Mouse (Mus musculus) testis, postnatal 10 days (tissue): ENCODE measurements around the gene Rpl23.
"Not testable (repeated sequence)": the region's sequence is repeated elsewhere in the genome, so short reads cannot be mapped to it uniquely, and the experiment has no call there.

ENCODE experiments used
- DNase-seq: peaks from one replicate; pipeline ENCODE4 v3.0.0; 2021; ENCODE audit warnings: low spot score

The Rpl23 gene

DNA sequence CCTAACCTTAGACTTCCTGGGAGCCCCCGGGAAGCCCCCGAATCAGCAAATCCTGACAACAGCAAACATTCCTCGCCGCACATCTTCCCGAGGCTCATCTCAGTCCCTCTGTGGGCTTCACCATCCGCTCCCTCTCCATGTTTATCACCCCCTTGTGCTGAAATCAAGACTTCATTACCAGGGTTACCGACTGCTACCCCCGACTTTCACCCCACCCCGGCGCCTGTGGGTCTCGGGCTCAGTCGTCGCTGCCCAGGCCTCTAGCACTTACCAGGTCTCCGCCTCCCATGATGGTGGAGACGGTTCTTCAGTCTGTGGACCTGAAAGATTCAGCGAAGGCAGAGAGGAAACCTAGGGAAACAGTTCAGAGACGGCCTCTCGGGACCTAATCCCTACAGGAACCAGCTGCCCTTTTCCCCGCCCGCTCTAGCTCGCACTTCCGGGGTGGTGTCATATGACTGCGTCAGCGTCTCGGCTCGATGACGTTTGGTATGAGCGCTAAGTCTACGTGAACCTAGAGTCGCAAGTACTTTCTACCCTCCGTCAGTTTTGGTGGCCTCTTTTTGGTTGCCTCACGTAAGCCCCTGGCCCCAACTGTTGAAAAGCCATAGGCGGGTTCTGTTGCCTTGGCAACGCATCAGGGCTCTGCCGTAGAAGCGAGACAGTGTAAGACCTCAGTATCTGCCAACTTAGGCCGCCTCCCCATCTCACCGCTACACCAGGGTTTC, 15.9 kb downstream of the Rpl23 start, which contains the start of gene Cwc25:
Gene Cwc25 (minus strand): TSS at position 403 of the 728 bp plus-strand sequence.
- peak; percentile 95 for DNase-seq

DNA sequence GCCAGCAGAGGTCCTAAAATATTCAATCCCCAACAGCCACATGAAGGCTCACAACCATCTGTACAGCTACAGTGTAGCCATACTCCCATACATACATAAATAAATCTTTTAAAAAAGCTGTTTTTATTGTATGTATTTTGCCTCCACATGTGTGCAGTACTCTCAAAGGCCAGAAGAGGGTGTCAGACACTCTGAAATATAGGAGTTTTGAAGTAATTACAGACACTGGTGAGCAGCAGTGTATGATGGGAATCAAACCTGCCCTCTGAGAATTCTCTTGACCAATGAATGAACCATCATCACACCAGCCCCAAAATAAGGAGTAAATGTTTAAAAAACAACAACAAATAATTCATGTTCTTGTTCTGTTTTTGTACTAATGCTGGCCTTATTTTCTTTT, 20.6 kb downstream of the Rpl23 start:
- no peak for DNase-seq

DNA sequence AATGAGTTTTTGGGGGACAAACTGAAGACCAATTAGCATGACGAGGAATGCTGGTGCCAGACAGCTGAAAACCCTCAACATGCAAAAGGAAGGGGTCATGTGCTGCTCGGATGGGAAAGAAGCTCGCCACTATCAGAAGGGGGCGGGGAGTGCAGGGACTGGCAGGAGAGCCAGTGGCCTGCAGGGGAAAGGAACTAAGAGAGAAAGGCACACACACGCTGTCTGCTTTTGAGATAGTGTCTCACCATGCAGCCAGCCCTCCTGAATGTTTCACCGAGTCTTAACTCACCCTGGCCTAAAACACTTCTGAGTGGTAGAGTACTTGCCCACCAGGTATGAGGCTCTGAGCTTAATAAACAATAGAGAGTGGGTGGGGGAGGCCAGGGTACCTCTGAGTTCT, 23.3 kb downstream of the Rpl23 start:
- DNase-seq = no peak

DNA sequence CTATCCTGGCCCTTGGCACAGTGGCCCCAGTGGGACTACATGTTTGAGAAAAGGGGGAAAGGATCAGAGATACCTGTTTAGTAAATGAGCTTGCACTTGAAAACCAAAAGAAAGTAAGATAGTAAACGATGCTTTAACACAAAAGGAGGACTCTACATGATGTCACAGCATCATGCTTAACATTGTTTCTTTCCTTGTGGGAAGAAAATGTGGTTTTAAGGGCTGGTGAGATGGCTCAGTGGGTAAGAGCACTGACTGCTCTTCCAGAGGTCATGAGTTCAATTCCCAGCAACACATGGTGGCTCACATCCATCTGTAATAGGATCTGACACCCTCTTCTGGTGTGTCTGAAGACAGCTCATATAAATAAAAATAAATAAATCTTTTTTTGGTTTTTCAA, 24.1 kb downstream of the Rpl23 start:
- DNase-seq = no peak

DNA sequence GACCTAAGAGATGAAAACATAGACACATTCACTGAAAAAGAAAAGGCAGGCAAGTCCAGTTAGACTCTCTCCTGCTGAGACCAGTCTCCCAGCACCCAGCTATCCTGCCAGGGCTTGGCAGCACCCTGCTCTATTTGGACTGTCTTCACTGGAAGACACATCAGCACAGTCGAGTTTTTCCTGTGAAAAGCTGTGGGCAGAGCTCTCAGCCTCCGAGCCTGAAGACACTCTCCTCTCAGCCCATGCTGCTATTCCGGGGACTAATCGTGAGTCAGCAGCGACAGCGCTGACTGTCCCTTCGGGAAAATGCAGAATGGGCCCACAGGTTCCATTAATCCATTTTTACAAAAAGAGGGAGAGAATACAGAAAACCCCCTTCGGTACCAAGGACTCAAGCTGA, 29.0 kb downstream of the Rpl23 start:
- no peak for DNase-seq

DNA sequence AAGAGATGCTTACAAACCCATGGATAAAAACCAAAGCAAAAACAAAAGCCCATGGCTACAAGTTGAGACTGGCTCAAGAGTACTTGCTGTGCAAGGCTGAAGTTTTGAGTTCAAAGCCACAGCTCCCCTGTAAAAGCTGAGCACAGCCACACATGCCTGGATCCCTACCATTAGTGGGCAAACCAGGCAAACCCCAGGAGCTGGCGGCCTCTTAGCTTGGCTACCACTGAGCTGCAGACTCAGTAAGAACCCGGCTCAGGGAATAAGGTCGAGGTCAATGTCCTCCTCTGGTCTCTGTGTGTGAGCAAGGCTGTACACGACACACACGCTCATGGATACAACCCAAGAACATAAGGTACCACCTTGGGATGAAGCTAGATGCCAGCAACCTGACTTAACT, 33.7 kb downstream of the Rpl23 start:
- DNase-seq = no peak

DNA sequence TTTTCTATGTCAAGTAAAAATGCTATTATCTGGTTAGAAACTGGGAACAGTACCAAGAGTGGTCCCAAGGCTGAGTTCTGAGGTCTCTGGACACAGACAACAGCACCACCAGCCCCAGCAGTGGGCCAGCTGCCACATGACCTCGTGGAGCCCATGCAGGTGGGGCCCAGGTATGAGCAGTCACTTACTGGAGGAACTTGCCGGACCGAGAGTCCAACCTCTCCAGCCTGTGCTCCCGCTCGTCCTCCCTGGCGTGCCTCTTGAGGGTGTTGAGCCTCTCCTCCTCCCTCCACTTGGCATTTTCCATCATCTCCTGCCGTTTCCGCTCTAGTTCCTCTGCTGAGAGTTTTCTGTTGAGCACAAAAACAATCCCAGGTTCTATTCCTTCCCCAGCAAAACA, 34.5 kb downstream of the Rpl23 start:
- no peak for DNase-seq

DNA sequence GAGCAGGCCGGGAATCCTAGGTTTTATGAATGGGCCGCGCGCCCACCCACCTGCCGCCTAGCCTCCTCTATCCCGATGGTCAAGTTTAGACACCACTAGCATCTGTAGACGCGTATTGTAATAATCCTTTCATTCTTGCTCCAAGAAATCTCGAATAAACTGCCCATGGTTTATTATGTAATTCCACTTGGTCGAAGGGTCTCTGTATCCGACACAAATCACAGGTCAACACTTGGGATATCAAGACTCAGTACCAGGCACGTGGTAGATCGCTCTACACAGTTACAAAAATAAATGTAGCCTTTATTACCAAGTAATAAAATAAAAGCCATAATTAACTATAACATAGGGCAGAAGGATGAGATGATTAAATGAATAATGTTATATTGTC, 36.9 kb downstream of the Rpl23 start:
- DNase-seq = no peak

DNA sequence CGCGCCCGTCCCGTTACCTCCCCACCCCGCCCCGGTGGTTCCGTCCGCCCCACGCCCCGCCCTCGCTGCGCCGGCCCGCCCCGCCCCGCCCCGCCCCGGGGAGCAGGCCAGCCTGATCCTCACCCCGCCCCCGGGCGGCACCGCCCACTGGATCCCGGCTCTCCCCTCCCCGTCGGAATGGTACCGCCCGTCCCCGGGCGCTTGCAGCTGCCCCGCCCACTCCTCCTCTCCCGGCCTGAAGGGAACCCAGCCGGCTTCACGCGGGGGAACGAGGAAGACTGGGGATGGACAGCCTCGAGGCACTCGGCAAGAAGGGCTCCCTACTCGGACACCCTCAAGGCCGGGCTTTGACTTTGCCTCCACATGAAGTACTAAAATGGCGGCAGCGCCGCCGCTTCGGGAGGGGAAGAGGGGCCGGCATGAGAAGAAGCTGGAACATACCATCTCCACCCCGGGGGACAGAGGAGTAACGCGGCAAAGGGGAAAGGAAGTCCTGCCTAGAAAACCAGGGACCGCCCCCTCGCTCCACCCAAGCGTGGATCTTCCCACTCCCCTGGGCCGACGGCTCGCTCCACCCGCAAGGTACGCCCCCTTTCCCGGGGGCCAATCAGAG, 37.4 kb downstream of the Rpl23 start:
- peak; percentile 99 for DNase-seq

DNA sequence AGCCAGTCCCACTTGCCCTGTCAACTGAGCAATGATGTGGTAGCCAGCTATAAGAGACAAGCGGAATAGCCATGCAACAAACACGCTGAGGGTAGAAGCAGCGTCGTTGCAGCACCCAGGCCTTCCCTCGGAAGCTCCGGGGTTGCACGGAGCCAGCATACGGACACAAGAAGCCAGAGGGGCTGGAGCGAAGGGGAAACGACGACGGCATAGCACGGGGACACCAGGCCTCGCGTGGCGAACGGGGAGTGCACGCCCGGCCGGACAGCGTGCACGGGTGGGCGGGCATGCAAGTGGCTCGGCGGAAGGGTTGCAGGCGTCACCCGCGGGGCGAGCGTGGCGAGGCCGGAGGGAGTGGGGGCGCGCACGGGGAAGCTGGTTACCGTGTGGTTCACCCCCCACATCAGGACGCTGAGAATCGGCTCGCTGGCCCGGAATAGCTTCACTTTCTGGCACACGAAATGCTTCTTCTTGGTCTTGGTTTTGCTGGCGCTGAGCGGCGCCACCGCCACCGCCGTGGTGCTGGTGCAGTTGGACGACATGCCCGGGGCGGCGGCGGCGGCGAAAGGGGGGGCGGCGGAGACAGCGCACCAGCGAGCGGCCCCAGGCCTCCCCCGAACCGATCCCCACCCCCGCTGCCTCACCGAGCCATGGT, 38.0 kb downstream of the Rpl23 start, which contains the start of gene Pip4k2b:
Gene Pip4k2b (minus strand): TSS at position 642 of the 655 bp plus-strand sequence.
- DNase-seq = peak; percentile 73

DNA sequence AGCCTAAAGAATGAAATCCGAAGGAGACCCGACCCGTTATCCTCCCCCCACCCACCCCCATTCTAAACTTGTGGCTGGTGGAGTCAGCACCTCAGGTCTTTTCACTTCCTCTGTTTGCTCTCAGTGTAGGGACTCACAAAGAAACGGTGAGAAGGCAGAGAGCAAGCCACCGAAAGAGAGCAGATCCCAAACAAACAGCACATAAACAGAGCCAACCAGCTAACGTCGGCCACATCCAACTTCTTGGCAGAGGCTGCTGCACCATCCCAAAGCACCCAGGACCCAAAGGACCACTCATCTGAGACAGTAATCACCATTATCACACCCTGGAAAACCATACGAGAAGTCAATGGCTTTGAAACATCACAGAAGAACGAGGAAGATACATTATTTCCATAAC, 38.8 kb downstream of the Rpl23 start:
- DNase-seq = no peak

DNA sequence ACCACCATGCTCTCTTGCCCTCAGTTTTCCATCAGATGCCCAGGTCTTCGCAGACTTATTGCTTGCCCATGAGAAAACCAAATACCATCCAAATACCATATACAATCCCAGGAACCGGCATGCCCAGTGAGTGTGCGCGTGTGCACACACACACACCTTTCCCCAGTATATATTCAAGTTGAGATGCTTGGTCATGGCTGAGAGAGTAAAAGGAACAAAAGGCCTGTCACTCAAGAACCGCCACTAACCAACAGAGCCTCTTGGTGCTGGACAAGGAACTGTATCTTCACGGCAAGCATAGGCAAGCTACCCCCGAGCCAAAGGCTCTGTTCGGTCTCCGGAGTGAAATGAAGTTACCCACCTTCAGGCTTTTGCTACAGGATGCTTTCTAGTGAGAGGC, 39.6 kb downstream of the Rpl23 start:
- no peak for DNase-seq

DNA sequence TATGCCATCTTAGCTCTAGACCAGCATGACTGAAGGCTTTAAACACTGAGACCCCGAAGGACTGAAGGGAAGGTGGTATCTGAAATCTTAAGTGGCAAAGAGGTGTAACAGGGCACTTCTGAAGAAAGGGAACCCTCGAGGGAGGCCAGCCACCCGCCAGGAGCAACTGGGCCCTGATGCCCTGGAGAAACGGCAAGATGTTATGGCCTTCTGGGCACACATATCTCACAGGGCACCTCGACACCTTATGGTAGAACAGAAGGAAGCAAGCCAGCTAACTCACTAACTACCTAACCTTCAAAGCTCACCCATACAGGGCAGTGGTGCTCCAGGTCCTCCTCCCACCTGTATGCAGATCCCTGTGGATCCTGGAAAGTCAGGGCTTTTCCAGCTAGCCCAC, 40.1 kb downstream of the Rpl23 start:
- no peak for DNase-seq

DNA sequence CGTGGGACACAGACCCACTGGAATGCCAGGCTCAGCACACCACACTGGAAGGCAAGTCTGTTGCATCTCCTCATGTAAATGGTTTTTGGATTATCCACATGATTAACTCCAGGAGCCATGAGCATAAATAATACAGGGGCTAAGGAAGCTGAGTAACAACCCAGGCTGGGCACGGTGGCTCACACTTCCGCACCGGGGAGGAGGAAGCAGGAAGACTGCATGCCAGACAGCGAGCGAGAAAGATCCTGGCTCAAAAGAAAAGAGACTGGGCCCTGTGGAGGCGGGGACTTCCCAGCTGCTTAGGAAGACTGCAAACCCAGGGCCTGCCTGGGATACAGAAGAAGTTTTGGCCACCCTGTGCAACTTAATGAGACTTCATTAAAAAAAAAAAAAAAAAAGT, 42.0 kb downstream of the Rpl23 start:
- no peak for DNase-seq

DNA sequence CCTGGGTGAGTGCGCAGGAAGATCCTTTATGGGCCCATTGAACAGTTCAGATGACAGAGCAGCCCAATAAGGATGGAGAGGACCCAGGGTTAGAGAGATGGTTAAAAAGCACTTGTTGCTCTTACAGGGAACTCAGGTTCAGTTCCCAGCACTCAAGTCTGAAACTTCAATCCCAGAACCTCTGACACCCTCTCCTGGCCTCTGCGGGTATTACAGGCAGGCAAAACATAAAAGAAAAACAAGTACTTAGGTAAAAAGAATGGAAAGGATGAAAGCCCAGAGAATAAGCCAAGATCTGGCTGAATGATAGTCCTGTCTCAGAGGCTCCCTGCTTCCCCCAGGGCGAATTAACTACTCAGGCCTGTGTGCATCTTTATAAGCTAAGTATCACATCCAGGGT, 43.1 kb downstream of the Rpl23 start:
- no peak for DNase-seq

DNA sequence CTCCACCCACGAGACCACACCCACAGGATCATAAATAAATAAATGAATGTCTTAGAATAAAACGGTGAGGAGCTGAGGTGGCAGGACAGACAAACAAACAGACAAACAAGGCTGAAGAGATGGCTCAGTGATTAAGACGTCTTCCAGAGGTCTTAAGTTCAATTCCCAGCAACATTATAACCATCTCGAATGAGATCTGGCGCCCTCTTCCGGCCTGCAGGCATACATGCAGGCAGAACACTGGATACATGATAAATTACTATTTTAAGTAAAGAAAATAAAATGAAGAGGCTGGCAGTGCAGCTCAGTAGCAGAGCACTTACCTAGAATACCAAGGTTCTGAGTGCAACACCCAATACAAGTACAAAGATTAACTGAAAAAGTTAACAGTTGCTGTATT, 43.5 kb downstream of the Rpl23 start:
- DNase-seq = no peak

DNA sequence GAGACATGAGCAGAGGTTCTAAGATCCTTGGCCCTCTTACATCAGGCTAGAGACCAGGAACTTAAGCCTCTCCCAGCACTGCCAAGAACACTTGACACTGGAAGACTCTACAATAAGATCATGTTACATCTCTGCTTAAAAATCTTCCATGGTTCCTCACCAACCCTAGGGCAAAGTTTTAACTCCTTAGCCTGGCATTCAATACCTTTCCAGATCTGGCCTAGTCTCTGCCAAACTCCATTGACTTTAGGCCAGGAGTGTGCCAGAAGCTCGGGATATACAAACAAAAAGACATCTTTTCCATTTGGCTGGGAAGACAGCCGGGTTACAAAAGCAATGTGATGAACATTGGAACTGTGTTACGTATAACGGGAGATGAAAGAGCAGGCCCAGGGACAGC, 44.6 kb downstream of the Rpl23 start:
- no peak for DNase-seq

DNA sequence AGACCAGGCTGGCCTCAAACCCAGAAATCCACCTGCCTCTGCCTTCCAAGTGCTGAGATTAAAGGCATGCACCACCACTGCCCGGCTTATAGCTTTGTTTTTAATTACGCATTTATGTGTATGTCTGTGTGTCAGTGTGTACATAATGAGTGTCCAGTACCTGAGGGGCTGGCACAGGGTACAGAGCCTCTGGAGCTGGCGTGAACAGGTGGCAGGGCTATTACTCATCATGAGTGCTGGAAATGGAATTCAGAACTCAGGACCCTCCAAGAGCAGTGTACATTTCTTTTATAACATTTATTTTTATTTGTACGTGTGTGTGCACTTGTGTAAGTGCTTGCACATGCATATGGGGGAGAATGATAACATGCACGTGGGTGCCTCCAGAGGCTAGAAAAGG, 45.6 kb downstream of the Rpl23 start:
- DNase-seq = no peak

DNA sequence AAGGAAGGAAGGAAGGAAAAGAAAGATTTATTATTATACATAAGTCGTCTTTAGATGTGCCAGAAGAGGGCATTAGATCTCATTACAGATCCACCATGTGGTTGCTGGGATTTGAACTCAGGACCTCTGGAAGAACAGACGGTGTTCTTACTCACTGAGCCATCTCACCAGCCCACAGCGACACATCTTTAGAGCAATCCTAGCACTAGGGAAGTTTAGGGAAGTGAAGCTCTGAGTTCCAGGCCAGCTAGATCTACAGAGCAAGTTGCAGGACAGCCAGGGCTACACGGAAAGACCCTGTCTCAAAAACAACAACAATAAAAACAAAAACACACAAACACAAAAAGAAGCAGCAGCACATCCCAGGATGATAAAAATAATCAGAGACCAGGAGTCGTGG, 47.4 kb downstream of the Rpl23 start:
- not testable (repeated sequence) for DNase-seq

DNA sequence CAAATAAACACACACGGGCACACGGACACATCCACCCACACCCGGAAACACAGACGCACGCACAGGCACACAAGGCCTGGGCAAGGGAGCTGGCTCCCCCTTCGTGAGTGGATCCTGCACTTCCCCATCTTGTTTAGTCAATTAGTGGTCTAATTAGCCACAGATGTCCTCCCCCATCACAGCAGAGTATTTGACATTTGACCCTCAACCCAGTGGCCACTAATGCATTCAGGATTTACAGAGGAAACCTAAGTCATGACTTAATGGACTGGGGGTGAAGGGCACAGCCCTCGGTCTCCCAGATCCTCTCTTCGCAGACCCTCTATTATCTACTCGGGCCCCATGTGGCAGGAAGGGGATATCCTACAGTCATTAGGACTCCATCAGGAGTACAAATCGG, 48.5 kb downstream of the Rpl23 start:
- DNase-seq = no peak

DNA sequence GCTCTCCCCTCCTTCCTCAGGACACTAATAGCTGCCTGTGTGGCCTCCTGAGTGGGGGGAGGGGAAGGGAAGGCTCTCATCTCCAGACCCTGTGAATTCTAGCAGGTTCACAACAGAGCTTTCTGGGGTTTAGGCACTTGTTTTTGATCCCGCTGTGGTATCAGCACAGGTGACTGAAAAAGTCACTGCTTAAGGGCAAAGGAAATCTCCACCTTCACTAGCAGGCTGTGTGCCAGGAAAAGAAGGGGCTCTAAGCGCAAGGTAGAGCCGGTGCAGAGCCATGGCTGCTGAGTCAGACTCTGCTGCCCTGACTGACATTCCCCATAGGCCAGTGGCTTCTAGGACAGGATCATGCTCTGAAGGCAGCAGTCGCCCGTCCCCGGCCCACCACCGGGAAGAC, 53.5 kb downstream of the Rpl23 start:
- no peak for DNase-seq

DNA sequence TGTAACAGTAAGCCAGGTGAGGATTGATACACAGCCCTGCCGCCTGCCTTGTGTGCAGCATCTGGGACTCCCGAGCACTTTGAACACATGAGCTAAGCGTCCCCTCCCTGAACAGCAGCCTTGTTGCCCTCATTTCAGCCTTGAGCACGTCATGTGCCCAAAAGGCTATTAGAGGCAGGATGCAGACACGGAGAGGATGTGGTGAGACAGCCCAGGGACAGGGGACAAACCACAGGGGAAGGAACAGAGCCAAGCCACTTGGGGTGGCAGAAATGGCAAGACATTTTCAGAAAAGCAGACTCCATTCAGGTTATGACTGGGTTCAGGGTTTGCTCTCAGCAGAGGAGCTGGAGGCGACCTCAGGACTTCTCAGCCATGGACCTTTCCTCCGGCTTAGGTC, 53.9 kb downstream of the Rpl23 start:
- no peak for DNase-seq
